Mouse (Mus musculus): ENCODE measurements around the gene Poc1a.

DNA sequence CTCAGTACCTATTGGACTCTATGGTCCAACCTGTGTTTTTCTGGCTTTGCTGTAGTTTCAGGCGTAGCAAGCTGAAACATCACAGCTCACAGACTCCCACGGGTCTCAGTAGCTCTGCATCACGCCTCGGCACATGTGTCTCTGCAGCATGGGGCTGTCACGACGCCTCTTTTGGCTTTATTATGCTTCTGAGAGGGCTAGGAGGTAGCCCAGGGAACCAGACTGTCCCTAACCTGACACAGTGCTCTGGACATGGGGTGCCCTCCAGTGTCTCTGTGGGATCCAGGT lies 90.5 kb downstream of the Poc1a start:
- no peak for TF ChIP-seq CTCF (conservative IDR thresholded peaks at IDR 0.05; ENCODE audit: low read length)
- no peak for TF ChIP-seq POU5F1 (IDR thresholded peaks at IDR 0.05; ENCODE audit: borderline replicate concordance, low read length)

Data from E14TG2a.4 (cell line).